Mouse (Mus musculus): ENCODE data around the gene Elmo1.
A peak's percentile ranks its signal among the peaks of the same experiment; 100 is the strongest.

Gene Elmo1

GRCm38 (mm10) chr13:20286680-20287079 is 196.3 kb downstream of the Elmo1 start:
- DNase-seq, result no peak

- peak; percentile 15 to 29 for DNase-seq
Observed at GRCm38 (mm10) chr13:20288393-20288792, 198.0 kb downstream of the Elmo1 start.

GRCm38 (mm10) chr13:20290412-20290811 is 200.0 kb downstream of the Elmo1 start:
- DNase-seq, result no peak

- DNase-seq, result peak; percentile 42 to 52
Observed at GRCm38 (mm10) chr13:20292348-20292747, 202.0 kb downstream of the Elmo1 start.

GRCm38 (mm10) chr13:20295278-20295970 is 205.0 kb downstream of the Elmo1 start:
- no peak for DNase-seq

GRCm38 (mm10) chr13:20297841-20298240 is 207.4 kb downstream of the Elmo1 start:
- DNase-seq, result peak; percentile 56 to 85

GRCm38 (mm10) chr13:20299424-20299823 is 209.0 kb downstream of the Elmo1 start:
- peak; percentile 25 to 41 for DNase-seq

GRCm38 (mm10) chr13:20300052-20300564 is 209.7 kb downstream of the Elmo1 start:
- no peak for DNase-seq

- DNase-seq, result no peak
Observed at GRCm38 (mm10) chr13:20300626-20301025, 210.2 kb downstream of the Elmo1 start.

GRCm38 (mm10) chr13:20301760-20302159 is 211.4 kb downstream of the Elmo1 start:
- no peak for DNase-seq

GRCm38 (mm10) chr13:20305621-20306020 is 215.2 kb downstream of the Elmo1 start:
- DNase-seq, result no peak

- no peak for DNase-seq
Observed at GRCm38 (mm10) chr13:20306180-20307177, 216.1 kb downstream of the Elmo1 start.

- DNase-seq, result no peak
Observed at GRCm38 (mm10) chr13:20307381-20307780, 217.0 kb downstream of the Elmo1 start.

- peak; percentile 80 to 92 for DNase-seq
Observed at GRCm38 (mm10) chr13:20311612-20312011, 221.2 kb downstream of the Elmo1 start.

GRCm38 (mm10) chr13:20313345-20313744 is 222.9 kb downstream of the Elmo1 start:
- no peak for DNase-seq

GRCm38 (mm10) chr13:20316139-20316538 is 225.7 kb downstream of the Elmo1 start:
- DNase-seq, result no peak

- no peak for DNase-seq
Observed at GRCm38 (mm10) chr13:20318615-20319219, 228.3 kb downstream of the Elmo1 start.

- DNase-seq, result no peak
Observed at GRCm38 (mm10) chr13:20320232-20320631, 229.8 kb downstream of the Elmo1 start.

- DNase-seq, result no peak
Observed at GRCm38 (mm10) chr13:20323478-20323877, 233.1 kb downstream of the Elmo1 start.

GRCm38 (mm10) chr13:20327064-20327463 is 236.7 kb downstream of the Elmo1 start:
- no peak for DNase-seq

- no peak for DNase-seq
Observed at GRCm38 (mm10) chr13:20327975-20328374, 237.6 kb downstream of the Elmo1 start.

GRCm38 (mm10) chr13:20328672-20329071 is 238.3 kb downstream of the Elmo1 start:
- no peak for DNase-seq

GRCm38 (mm10) chr13:20330954-20331353 is 240.6 kb downstream of the Elmo1 start:
- no peak for DNase-seq

Measured in kidney, postnatal 36 days (tissue).